Mouse (Mus musculus) kidney, embryonic 16.5 days (tissue): ENCODE results near the gene Exoc3l2. TPM values are rescaled to one million over a fixed set of nuclear protein-coding genes. Genes with fewer than 3 reads are reported as not detected.
A peak's percentile ranks its signal among the peaks of the same experiment; 100 is the strongest.

ENCODE experiments used
- ATAC-seq: fragments of 200-750 bp; cut with Nextera tagmentation; 2 replicates; pipeline ENCODE4 v1.8.0; 2017; ENCODE audit warnings: moderate TSS enrichment; ENCODE audit not compliant: low FRiP score, low TSS enrichment
- H3K27ac ChIP-seq: fragments of 300-500 bp; sonication (generic); 2 replicates; pipeline ENCODE4 v1.5.1; 2014; ENCODE audit warnings: low read length
- H3K27me3 ChIP-seq: fragments of 300-500 bp; sonication (generic); 2 replicates; pipeline ENCODE4 v1.6.1; 2014; ENCODE audit warnings: low read length, control low read depth, mixed read lengths; ENCODE audit not compliant: insufficient read depth
- H3K36me3 ChIP-seq: fragments of 300-500 bp; sonication (generic); 2 replicates; pipeline ENCODE4 v1.6.1; 2014; ENCODE audit warnings: low read length, control low read depth, mixed read lengths; ENCODE audit not compliant: insufficient read depth
- H3K4me1 ChIP-seq: fragments of 300-500 bp; sonication (generic); 2 replicates; pipeline ENCODE4 v1.6.1; 2014; ENCODE audit warnings: low read length, control low read depth, mixed read lengths; ENCODE audit not compliant: insufficient read depth
- H3K4me2 ChIP-seq: fragments of 300-500 bp; sonication (generic); replicated peaks from 2 replicates; pipeline ENCODE4 v1.6.1; 2014; ENCODE audit warnings: low read depth, low read length
- H3K4me3 ChIP-seq: fragments of 300-500 bp; sonication (generic); 2 replicates; pipeline ENCODE4 v1.5.1; 2014; ENCODE audit warnings: mild to moderate bottlenecking, low read length
- H3K9ac ChIP-seq: fragments of 300-500 bp; sonication (generic); replicated peaks from 2 replicates; pipeline ENCODE4 v1.6.1; 2014; ENCODE audit warnings: low read length
- H3K9me3 ChIP-seq: fragments of 300-500 bp; sonication (generic); 2 replicates; pipeline ENCODE4 v1.6.1; 2016; ENCODE audit warnings: low read length, control low read depth
- WGBS: fragments of 180-500 bp; shearing (Covaris S2); extraction: QIAGEN DNeasy Blood & Tissue Kit; methylation state at CpG from one replicate; pipeline ENCODE4 v1.1.7; 2014; 5-methylcytosine and 5-hydroxymethylcytosine counted together
- polyA plus RNA-seq: library from polyadenylated mRNA; unstranded; fragments of >200 nt; fragmentation: Nextera tagmentation; extraction: Ambion mirVana; gene quantifications from 2 replicates; pipeline ENCODE4 v1.2.1, GENCODE M21; 2015

The Exoc3l2 gene
- polyA plus RNA-seq, 1 experiment from 2014 or later: 2.9 TPM

DNA sequence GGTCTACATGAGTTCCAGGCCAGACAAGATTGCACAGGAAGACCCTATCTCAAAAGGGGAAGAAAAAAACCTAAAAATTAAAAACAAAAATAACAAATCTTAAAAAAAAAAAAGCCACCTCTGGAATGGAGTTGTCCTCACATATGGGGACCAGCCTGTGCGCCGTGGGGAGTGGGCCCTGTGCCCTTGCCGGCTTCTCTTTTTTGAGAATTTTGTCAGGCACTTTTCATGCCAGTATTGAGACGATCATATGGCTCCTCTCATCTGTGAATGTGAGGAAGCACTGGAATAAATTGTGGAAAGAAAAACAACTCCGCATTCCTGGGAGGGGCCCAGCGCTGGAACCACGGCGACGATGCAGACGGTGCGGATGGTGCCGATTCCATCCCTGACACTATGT, 14.0 kb upstream of the Exoc3l2 start:
- no peak overlapping the region for H3K27ac ChIP-seq
- no peaks in the 10 kb centered on the region for H3K27me3 ChIP-seq
- peaks cover 55% of the 10 kb centered on the region for H3K36me3 ChIP-seq
- H3K4me2 ChIP-seq: no peak overlapping the region
- no peak for ATAC-seq
- H3K9ac ChIP-seq: no peak overlapping the region
- 0 out of 2 replicates have a peak, but pooled peaks cover 3% of the 10 kb centered on the region for H3K4me1 ChIP-seq
- H3K9me3 ChIP-seq: no peaks in the 10 kb centered on the region
- H3K4me3 ChIP-seq: no peak overlapping the region
- 67% methylated on average over 12 of the region's 12 CpGs for WGBS

DNA sequence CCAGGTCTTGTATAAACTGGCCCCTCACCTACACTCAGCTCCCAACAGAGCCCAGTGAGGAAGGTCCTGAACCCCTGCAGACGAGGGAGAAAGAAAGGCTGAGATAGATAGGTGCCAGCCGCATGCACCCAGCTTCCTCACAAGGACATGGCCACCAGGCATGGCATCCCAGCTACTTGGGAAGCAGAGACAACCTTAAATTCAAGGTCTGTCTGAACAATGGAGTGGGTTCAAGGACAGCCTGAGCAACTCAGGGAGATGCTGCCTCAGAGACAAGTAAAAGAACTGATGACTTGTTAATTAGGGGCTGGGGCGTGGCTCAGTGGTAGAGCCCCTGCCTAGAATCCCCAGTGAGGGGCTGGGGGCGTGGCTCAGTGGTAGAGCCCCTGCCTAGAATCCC, 7.9 kb upstream of the Exoc3l2 start:
- no peaks in the 10 kb centered on the region for H3K27me3 ChIP-seq
- peaks cover 19% of the 10 kb centered on the region for H3K36me3 ChIP-seq
- H3K4me3 ChIP-seq: no peak overlapping the region
- H3K9ac ChIP-seq: no peak overlapping the region
- H3K9me3 ChIP-seq: no peaks in the 10 kb centered on the region
- H3K27ac ChIP-seq: no peak overlapping the region
- ATAC-seq: no peak
- peaks cover 19% of the 10 kb centered on the region for H3K4me1 ChIP-seq
- H3K4me2 ChIP-seq: no peak overlapping the region
- WGBS: 96% methylated on average over 4 of the region's 4 CpGs

DNA sequence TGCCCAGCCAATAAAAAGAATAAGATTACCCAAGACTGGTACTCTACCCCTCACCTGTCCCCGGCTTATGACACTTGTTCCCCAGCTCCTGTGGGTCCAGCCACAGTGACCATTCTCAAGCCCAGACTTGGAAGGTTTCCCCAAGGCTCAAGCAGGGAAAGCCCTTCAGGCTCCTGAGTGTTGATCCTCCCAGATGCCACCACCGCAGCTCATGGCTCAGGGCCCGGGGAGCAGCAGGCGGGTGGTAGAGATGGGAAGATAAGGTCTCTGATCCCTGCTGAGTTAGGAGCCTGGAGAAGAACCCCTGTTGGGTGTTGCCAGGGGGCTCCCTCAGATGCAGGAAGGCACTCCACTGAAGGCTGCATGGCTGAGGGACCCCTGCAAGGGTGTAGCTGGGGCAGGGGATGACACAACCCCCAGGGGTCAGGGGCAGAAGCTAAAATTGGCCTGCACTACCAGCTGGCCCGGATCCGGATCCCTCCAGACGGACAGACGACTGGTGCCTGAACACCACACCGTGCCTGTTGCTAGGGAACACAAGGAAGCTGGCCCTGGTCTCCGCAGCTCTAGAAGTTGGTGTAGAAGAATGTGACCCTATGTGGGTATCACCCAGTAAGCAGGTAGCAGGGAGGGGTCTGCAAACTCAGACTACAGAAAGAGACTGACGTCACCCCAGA, 7.2 kb upstream of the Exoc3l2 start:
- no peak for ATAC-seq
- Histone ChIP-seq H3K36me3 (peaks cover 13% of the 10 kb centered on the region), H3K4me3 (no peak overlapping the region), H3K4me1 (peaks cover 19% of the 10 kb centered on the region), H3K4me2 (no peak overlapping the region), H3K27me3 (no peaks in the 10 kb centered on the region), H3K9ac (no peak overlapping the region), H3K9me3 (no peaks in the 10 kb centered on the region), H3K27ac (no peak overlapping the region)
- 74% methylated on average over 11 of the region's 11 CpGs for WGBS

DNA sequence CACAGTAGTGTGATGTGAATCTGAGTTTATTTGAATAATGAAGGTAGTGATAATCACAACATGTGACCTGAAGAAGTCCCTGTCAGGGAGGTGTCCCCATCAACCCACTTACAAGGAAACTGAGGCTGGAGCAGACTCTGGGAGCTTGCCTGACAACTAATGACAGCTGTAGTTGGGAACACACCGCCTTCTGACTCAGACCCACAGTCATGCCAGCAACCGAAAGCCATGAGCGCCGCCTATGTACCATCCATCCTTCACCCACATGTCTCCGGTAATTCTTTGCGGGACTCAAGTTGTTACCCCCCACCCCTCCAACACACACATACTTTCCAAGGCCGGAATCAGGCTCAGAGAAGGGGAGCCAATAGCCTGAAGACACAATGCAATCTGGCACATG, 6.5 kb upstream of the Exoc3l2 start:
- peak overlapping the region; percentile 84 for H3K4me2 ChIP-seq
- peak overlapping the region; percentile 94 for H3K4me3 ChIP-seq
- no peaks in the 10 kb centered on the region for H3K9me3 ChIP-seq
- ATAC-seq: no peak
- 89% methylated on average over 7 of the region's 7 CpGs for WGBS
- peaks cover 19% of the 10 kb centered on the region for H3K4me1 ChIP-seq
- H3K27ac ChIP-seq: no peak overlapping the region
- no peak overlapping the region for H3K9ac ChIP-seq
- peaks cover 6% of the 10 kb centered on the region for H3K36me3 ChIP-seq
- H3K27me3 ChIP-seq: no peaks in the 10 kb centered on the region

DNA sequence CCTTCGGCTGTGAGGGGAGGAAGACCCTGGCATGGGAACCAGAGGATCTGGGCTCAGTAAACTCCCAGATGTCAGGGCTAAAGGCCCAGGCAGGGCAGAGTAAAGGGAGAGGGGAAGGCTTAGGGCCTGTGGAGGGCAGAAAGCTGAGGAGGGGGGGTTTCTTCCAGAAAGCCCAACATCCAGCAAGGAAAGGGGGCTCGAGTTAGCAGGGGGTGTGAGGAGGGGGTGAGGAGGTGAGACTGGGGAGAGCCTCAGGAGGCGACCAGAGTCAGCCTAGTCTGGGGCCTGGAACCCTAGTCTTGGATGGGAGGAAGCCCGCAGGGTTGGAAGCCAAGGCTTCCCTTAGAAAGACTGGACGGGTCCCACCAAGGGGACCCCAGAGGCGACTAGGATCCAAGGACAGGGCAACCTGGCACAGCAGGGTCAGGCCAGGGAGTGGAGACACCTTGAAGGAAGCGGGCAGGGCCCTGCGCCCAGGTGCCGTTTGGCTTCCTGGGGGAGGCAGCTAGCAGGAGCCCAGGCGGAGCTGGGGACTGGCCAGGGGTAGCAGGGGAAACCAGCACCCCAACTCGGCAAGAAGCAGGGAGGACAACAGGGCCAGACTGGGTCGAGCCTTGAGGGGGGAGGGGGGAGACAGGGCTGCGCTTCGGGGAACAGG, 5.6 kb upstream of the Exoc3l2 start:
- H3K27ac ChIP-seq: peak overlapping the region; percentile 75
- peak overlapping the region; percentile 84 for H3K4me2 ChIP-seq
- peaks cover 19% of the 10 kb centered on the region for H3K4me1 ChIP-seq
- H3K27me3 ChIP-seq: no peaks in the 10 kb centered on the region
- peak overlapping the region; percentile 94 for H3K4me3 ChIP-seq
- peak overlapping the region; percentile 91 for H3K9ac ChIP-seq
- no peaks in the 10 kb centered on the region for H3K36me3 ChIP-seq
- ATAC-seq: peak; percentile 3
- H3K9me3 ChIP-seq: no peaks in the 10 kb centered on the region
- 5% methylated on average over 14 of the region's 14 CpGs for WGBS

DNA sequence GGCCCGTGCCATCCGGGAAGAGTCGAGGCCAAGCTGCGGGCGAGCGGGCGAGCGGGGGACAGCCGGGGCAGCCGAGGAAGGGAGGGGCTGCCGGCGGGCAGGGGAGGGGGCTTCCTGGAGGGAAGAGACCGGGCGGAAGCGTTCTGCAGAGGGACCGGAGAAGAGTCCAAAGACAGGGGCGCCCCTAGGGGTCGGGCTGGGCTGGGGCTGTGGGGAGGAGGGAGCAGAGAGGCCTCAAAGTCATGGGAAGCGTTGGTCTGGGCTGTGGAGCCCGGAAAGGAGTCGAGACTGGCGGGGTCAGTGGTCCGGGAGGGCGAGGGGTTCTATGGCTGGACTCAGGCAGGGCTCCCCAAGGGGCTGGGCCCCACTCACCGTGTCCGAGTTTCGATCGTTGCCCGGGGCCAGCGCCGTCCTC, 5.1 kb upstream of the Exoc3l2 start:
- peak overlapping the region; percentile 94 for H3K4me3 ChIP-seq
- H3K27me3 ChIP-seq: no peaks in the 10 kb centered on the region
- WGBS: under 1% methylated on average over 30 of the region's 31 CpGs
- peak overlapping the region; percentile 84 for H3K4me2 ChIP-seq
- H3K9ac ChIP-seq: peak overlapping the region; percentile 91
- H3K4me1 ChIP-seq: peaks cover 19% of the 10 kb centered on the region
- H3K36me3 ChIP-seq: no peaks in the 10 kb centered on the region
- no peaks in the 10 kb centered on the region for H3K9me3 ChIP-seq
- H3K27ac ChIP-seq: peak overlapping the region; percentile 75
- peak; percentile 86 for ATAC-seq

DNA sequence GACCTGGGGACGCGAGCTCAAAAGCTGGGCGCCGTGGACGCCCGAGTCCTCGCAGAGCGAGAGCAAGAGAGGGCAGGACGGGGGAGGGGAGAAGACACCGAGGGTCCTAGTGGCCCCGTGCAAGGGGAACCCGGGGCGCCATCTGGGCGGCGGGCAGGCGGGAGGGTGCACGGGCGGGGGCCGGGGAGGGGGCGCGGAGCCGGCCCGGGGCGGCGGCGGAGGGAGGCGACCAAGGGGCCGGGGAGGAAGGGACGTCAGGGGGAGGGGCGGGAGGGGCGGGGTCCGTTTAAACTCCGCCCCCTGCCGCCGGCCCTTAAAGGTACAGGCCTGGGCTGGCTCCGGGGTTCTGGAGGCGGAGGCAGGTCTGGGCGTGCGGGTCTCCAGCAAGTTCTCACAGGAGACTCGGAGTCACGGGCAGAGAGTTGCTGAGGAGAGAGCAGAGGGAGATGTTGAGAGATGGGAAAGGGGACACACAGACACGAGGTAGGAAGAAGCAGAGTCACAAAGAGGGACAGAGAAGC, 4.5 kb upstream of the Exoc3l2 start, which contains the start of gene Mark4:
TSS of gene Mark4 (minus strand) at position 231 of the 521 bp plus-strand sequence.
- Histone ChIP-seq H3K4me1 (peaks cover 19% of the 10 kb centered on the region), H3K9me3 (no peaks in the 10 kb centered on the region), H3K4me3 (peak within 1 kb of the TSS; percentile 94), H3K27me3 (no peaks in the 10 kb centered on the region), H3K4me2 (peak within 1 kb of the TSS; percentile 84), H3K36me3 (no peaks in the 10 kb centered on the region), H3K27ac (peak within 1 kb of the TSS; percentile 75), H3K9ac (peak within 1 kb of the TSS; percentile 91)
- WGBS: 3% methylated on average over 12 of the region's 42 CpGs
- ATAC-seq: peak; percentile 81

DNA sequence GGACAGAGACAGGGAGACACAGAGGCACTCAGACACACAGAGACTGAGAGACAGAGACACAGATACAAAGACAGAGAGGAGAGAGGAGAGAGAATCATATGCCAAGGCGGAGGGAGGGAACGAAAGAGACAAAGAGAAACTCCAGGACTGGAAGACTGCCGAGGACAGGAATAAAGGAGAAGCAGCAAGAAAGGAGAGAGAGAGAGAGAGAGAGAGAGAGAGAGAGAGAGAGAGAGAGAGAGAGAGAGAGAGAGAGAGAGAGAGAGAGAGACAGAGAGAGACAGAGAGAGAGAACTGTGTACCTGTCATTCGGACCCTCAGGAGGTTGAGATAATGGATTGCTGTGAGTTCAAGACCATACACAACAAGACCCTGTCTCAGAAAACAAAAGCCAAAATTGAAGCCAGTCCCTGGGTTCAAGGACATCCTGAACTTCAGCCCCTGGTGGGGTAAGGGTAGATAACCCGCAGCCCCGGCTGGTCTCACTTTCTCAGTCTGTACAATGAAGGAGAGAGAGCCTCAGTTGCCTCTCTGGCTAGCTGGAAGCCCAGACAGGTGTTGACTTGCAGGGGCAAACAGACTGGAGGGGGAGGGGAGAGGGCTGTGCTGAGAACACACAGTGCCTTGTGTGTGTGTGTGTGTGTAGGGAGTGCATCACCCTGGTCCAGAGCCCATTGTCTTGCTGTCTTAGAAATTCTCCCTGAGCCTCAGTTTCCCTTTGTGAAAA, 3.8 kb upstream of the Exoc3l2 start:
- H3K9me3 ChIP-seq: no peaks in the 10 kb centered on the region
- H3K4me3 ChIP-seq: peak overlapping the region; percentile 94
- peak overlapping the region; percentile 91 for H3K9ac ChIP-seq
- peak overlapping the region; percentile 84 for H3K4me2 ChIP-seq
- ATAC-seq: no peak
- H3K4me1 ChIP-seq: peaks cover 23% of the 10 kb centered on the region
- peak overlapping the region; percentile 40; the same call in 1 of the 2 replicates for H3K27ac ChIP-seq
- 21% methylated on average over 6 of the region's 6 CpGs for WGBS
- no peaks in the 10 kb centered on the region for H3K36me3 ChIP-seq
- H3K27me3 ChIP-seq: no peaks in the 10 kb centered on the region

DNA sequence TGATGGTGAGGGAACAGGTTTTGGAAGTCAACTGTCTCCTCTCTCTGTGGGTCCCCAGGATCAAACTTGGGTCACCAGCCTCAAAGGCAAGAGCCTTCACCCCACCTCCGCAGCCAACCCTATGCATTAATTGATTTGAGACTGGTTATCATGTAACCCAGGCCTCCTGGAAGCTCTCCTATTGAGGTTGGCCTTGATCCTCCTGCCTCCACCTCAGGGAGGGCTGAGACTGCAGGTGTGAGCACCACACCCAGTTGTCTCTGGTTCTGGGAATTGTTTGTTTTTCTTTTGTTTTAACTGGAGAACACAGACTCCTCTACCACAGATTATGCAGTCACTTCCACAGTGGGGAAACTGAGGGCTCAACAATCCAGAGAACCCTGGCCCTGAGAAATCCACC, 2.6 kb upstream of the Exoc3l2 start:
- WGBS: 71% methylated on average over 1 of the region's 1 CpGs
- Histone ChIP-seq H3K27me3 (no peaks in the 10 kb centered on the region), H3K4me3 (no peak overlapping the region), H3K9ac (no peak overlapping the region), H3K4me1 (peaks cover 29% of the 10 kb centered on the region), H3K27ac (no peak overlapping the region), H3K4me2 (no peak overlapping the region), H3K36me3 (no peaks in the 10 kb centered on the region), H3K9me3 (no peaks in the 10 kb centered on the region)
- no peak for ATAC-seq
